Mouse (Mus musculus) cerebellum, adult 2 months (tissue): ENCODE data around the gene Cyp2j12. TPM values are rescaled to one million over a fixed set of nuclear protein-coding genes. Genes with fewer than 3 reads are reported as not detected.
"Not testable (repeated sequence)": the region's sequence is repeated elsewhere in the genome, so short reads cannot be mapped to it uniquely, and the experiment has no call there.

ENCODE experiments used
- DNase-seq, 2 experiments: peaks; one replicate each; pipeline ENCODE4 v3.0.0; 2021
- H3K27ac ChIP-seq: fragments of 200-500 bp; 2 replicates; pipeline ENCODE4 v1.5.1; 2012; ENCODE audit warnings: low read length, control low read depth, inconsistent platforms; ENCODE audit not compliant: insufficient read depth
- H3K27me3 ChIP-seq: fragments of 200-500 bp; 2 replicates; pipeline ENCODE4 v1.6.1; 2012; ENCODE audit warnings: inconsistent platforms, mild to moderate bottlenecking, low read length, moderate library complexity; ENCODE audit not compliant: control insufficient read depth, insufficient read depth
- H3K4me1 ChIP-seq: fragments of 200-500 bp; 2 replicates; pipeline ENCODE4 v1.6.1; 2011; ENCODE audit warnings: low read length; ENCODE audit not compliant: control insufficient read depth, insufficient read depth
- H3K4me3 ChIP-seq: fragments of 200-500 bp; replicated peaks from 2 replicates; pipeline ENCODE3; 2011; ENCODE audit warnings: mild to moderate bottlenecking, low read depth, low read length, control low read depth; ENCODE audit not compliant: insufficient read depth
- CTCF ChIP-seq: fragments of 200-500 bp; IDR thresholded peaks from 2 replicates; pipeline ENCODE4 v1.5.1; 2011; ENCODE audit warnings: low read depth, mild to moderate bottlenecking, control low read depth, low read length, moderate library complexity, borderline replicate concordance; ENCODE audit not compliant: insufficient read depth
- POLR2A ChIP-seq: fragments of 200-500 bp; IDR thresholded peaks from 2 replicates; pipeline ENCODE4 v1.6.1; 2011; ENCODE audit warnings: low read length, control low read depth, borderline replicate concordance; ENCODE audit not compliant: insufficient read depth
- WGBS: fragments of 180-500 bp; shearing (Covaris S2); methylation state at CpG from one replicate; pipeline ENCODE4 v1.1.7; 2018; 5-methylcytosine and 5-hydroxymethylcytosine counted together
- polyA plus RNA-seq: library from polyadenylated mRNA; depleted of rRNA; stranded (reverse); fragments of >200 nt; gene quantifications from 2 replicates; pipeline ENCODE4 v1.2.3, GENCODE M21; 2012; rRNA removed

Cyp2j12 gene
- polyA plus RNA-seq, 1 experiment = 7.9 TPM

DNA sequence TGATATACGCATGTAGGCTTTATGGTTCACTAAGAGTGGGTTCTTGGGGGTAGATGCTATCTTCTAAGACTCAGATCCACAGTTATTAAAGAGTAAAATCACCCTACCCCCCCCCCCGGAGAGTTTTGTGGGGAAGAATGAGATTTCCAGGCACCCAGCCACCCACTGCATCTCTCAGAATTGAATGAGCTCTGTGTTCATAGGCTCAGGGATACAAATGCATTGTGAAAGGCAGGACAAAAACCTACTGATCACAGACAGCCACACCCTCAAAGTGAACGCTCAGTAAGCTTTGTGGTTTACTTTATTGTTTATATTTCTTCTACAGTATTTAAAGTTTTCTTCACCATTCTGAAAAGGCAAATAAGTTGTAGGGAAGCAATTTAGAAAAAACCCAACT lies 6.7 kb downstream of the Cyp2j12 start:
- TF ChIP-seq CTCF (no peak), POLR2A (no peak)
- Histone ChIP-seq H3K27me3 (no peaks in the 10 kb centered on the region), H3K4me3 (no peak overlapping the region), H3K27ac (no peak overlapping the region), H3K4me1 (no peaks in the 10 kb centered on the region)
- 79% methylated on average over 3 of the region's 3 CpGs for WGBS
- no peak for DNase-seq

DNA sequence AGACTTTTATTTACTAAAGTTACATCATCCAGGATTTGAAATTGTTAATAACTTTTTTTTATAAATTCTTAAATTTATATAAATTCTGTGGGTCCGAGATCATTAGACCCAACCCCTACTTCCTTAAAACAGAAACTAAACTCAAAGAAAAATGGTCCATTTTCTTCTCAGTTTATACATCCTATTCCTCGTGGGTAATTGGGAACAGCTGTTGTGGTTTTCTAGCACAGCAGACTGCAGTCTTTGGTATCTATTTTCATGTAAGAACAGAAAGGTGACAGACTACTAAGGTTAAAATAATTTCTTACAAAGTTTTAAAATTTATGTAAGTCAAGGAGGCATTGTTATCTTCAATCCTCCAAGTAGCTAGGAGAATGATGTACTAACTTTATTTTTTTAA lies 44.1 kb downstream of the Cyp2j12 start:
- H3K4me1 ChIP-seq = no peaks in the 10 kb centered on the region
- TF ChIP-seq POLR2A = no peak
- TF ChIP-seq CTCF = no peak
- DNase-seq = no peak
- H3K27me3 ChIP-seq = no peaks in the 10 kb centered on the region
- WGBS = 69% methylated on average over 2 of the region's 2 CpGs
- H3K27ac ChIP-seq = no peak overlapping the region
- H3K4me3 ChIP-seq = no peak overlapping the region

DNA sequence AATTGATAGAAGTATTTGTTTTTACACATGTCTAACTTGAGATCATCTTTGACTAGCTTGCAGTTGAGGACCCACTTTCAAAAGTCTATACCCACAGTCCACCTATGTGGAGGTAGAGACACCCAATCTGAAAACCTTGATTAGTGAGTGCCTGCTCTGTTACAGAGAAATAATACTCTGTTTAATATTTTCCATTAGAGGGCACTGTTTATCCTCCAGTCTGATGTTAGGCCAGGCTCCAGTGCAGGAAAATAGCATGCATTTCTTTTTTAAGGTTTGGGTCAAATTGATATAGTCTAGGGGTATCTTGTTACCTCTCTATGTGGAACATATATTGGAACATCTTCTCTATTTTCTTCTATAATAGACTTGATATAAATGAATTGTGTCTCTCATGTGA lies 49.1 kb downstream of the Cyp2j12 start:
- TF ChIP-seq POLR2A (no peak), CTCF (no peak)
- no peak overlapping the region for H3K4me3 ChIP-seq
- no peaks in the 10 kb centered on the region for H3K27me3 ChIP-seq
- DNase-seq = no peak
- H3K4me1 ChIP-seq = no peaks in the 10 kb centered on the region
- no peak overlapping the region for H3K27ac ChIP-seq

DNA sequence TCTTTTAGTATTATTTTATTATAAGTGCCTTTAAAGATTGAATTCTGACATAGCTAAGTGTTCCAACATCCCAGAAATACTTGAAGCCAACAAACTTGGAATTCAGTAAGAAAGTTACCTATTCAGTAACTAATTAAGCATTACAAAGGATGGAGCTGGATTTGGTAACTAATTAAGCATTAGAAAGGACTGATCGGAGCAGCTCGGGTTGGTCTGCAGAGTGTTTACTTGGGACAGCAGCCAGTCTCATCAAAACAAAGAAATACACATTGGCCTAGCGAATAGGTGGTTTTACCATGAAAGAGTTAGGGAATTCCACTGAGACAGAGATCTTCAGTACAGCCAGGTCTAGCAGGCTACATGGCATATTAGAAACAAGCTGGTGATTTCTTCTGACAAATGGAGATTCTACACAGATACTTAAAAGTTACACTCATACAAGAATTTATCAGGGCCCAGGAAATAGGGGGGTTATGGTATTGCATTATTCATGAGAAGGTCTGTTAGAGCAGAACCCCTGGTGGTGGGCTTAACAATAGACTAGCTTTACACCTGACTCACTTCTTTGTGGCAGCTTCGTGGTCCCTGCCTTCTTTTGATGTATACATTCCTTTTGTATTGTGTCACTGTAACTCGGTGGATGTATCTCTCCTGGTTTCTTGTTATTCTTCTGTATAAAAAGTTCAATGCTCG lies 51.5 kb downstream of the Cyp2j12 start:
- H3K4me1 ChIP-seq, DNase-seq, H3K4me3 ChIP-seq, H3K27ac ChIP-seq, H3K27me3 ChIP-seq: not testable (repeated sequence)
- 42% methylated on average over 6 of the region's 6 CpGs for WGBS

DNA sequence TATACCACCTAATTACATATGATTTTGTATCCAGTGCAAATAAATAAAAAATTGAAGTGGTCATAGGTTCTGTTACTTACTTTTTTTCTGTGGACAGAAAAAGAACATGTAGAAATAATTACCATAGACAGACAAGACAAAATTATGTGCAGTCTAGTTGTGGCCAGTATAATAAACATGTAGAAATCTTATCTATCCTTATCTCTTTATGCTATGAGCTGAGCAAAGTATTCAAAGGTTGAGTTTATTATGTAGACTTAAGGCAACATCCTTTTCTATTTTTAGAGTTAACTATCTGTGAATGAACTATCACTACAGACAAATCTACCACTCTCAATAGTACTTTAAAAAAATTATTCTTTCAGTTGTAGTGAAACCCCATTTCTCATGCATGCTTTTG lies 62.6 kb downstream of the Cyp2j12 start:
- no peaks in the 10 kb centered on the region for H3K4me1 ChIP-seq
- no peaks in the 10 kb centered on the region for H3K27me3 ChIP-seq
- no peak overlapping the region for H3K27ac ChIP-seq
- TF ChIP-seq CTCF (no peak), POLR2A (no peak)
- no peak for DNase-seq
- no peak overlapping the region for H3K4me3 ChIP-seq

DNA sequence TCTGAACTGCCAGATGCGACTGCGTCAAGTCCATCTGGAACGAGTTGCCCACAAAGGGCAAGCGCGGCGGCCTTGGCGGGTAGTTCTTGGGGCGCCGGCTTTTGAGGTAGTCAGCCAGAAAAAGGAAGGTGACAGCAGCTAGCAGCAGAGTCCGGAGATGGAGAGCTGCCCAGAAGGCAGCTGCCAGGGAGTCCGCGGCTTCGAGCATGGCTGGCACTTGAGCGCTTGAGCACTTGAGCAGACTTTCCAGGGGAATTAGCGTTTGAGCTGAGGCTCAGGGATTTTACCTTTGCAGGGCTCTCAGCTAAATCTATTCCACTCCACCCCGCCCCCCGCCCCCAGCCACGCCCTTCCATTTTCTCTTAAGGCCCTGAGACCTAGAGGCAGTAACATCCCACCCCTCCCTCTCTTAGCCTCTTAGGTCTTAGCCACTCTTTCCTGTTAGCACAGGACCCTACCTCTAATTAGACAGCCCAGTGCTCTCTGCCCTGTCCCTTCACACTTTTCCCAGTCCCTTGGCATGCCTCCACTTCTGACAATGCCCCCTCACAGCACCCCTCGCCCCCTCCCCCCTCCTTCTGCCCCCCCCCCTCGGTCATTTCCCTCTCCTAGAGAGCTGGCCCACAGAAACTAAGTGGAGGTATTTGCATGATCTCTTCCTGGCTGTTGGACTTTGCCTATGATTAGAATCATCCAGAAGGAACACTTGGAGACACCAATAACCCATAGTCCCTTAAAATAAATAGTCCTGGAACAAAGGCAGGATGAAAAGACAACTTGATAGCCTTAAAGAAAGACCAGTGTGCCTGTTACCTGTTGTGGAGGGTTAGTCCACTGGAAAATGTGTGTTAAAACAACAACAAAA lies 63.5 kb downstream of the Cyp2j12 start, which contains the start of gene Cyp2j13:
TSS of gene Cyp2j13 (minus strand) at position 286 of the 865 bp plus-strand sequence.
- Histone ChIP-seq H3K4me3 (no peak within 1 kb of the TSS), H3K4me1 (no peaks in the 10 kb centered on the region), H3K27ac (no peak within 1 kb of the TSS), H3K27me3 (no peaks in the 10 kb centered on the region)
- DNase-seq = peak; percentile 73 to 84
- 1% methylated on average over 20 of the region's 20 CpGs for WGBS
- TF ChIP-seq POLR2A (no peak), CTCF (no peak)

DNA sequence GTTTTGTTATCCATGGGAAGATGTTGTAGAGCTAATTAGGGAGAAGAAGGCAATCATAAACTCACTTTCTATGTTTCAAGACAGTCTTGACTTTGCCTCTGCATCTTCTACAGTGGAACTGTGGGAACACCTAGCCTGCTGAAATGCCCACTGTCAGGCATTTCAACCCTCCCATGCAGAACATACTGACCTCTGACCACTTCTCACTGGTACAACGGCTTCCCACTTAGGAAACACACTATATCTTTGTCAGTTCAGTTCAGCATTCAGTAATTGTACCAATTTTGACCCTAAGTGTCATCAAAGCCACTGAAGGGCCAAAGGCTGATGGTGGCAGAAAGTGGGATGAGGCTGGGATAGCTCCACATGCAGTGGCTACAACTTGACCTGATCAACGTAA lies 78.9 kb downstream of the Cyp2j12 start:
- no peaks in the 10 kb centered on the region for H3K27me3 ChIP-seq
- no peaks in the 10 kb centered on the region for H3K4me1 ChIP-seq
- DNase-seq = no peak
- no peak for TF ChIP-seq CTCF
- TF ChIP-seq POLR2A = no peak
- WGBS = 85% methylated on average over 2 of the region's 2 CpGs
- H3K27ac ChIP-seq = no peak overlapping the region
- H3K4me3 ChIP-seq = no peak overlapping the region

DNA sequence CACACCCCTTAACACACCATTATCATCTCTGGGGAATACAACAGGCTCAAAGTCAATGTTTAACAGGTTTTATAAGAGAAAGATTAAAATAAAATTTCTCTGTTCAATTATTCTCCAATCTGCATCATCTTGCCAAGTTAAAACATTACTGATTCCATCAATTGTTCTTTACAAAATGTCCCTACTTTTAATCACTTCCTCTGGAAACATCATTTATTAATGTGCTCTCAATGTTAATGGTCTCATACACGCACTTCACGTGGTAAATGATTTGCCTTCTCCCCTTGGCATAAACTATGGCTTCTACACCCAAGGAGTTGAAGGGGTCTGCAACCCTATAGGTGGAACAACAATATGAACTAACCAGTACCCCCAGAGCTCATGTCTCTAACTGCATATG lies 80.8 kb downstream of the Cyp2j12 start:
- H3K27ac ChIP-seq = no peak overlapping the region
- no peaks in the 10 kb centered on the region for H3K27me3 ChIP-seq
- no peak for DNase-seq
- H3K4me1 ChIP-seq = no peaks in the 10 kb centered on the region
- TF ChIP-seq POLR2A (no peak), CTCF (no peak)
- WGBS = 94% methylated on average over 2 of the region's 2 CpGs
- no peak overlapping the region for H3K4me3 ChIP-seq

Other genes starting within 250 kb of the Cyp2j12 start
- 48.1 and 57.5 TPM in 2 replicates for gene Hook1, start 173.9 kb downstream of the Cyp2j12 start, polyA plus RNA-seq
- not detected in 2 replicates for gene Cyp2j13, start 63.6 kb downstream of the Cyp2j12 start, polyA plus RNA-seq
- not detected in 2 replicates for gene Cyp2j7, start 95.5 kb upstream of the Cyp2j12 start, polyA plus RNA-seq
- gene Cyp2j11, start 207.5 kb upstream of the Cyp2j12 start, polyA plus RNA-seq = not detected in 2 replicates